Mouse (Mus musculus) right cerebral cortex, adult 2 months (tissue): ENCODE data around the gene Spo11.

Source experiments
- DNase-seq, 2 experiments: peaks; one replicate each; pipeline ENCODE4 v3.0.0; 2021 to 2022; ENCODE audit warnings: low spot score in 2 of 2

Spo11 gene

DNA sequence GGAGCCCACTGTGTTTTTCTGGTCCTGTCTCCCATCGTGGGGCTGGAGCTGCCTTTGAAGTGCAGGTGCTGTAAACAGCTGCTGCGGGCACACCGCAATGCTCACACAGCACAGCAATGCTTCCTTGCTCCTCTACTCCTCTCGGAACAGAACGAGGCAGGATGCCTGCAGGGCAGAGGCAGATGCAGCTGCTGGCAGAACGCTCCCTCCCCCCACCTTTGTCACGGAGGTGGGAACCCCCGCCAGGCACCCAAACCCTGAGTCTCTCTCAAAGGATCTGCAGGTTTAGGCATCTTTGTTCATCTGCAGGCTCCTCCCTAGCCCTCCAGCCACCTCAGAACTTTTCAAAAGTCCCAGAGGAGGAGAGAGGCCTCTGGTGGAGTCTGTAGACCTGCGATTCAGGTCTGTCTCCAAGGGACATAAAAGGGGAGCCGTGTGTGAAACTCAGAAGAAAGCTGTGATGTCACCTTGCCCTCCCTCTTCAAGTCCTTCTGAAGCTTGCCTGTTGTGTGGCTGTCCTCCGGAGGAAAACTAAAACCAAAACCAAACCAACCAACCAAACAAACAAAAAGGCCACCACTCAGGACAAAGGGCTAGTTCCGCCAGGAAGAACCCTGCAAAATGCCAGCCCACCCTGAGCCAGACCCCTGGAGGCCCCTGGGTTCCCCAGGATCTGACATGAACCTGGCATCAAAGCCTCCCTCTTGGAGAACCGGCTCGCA is at the start of gene Spo11:
Gene Spo11 (plus strand): TSS at position 292 of the 722 bp plus-strand sequence.
- DNase-seq: no peak

- DNase-seq: no peak
Measured at GRCm38 (mm10) chr2:172929905-172930436, 47.5 kb upstream of the Spo11 start.

DNA sequence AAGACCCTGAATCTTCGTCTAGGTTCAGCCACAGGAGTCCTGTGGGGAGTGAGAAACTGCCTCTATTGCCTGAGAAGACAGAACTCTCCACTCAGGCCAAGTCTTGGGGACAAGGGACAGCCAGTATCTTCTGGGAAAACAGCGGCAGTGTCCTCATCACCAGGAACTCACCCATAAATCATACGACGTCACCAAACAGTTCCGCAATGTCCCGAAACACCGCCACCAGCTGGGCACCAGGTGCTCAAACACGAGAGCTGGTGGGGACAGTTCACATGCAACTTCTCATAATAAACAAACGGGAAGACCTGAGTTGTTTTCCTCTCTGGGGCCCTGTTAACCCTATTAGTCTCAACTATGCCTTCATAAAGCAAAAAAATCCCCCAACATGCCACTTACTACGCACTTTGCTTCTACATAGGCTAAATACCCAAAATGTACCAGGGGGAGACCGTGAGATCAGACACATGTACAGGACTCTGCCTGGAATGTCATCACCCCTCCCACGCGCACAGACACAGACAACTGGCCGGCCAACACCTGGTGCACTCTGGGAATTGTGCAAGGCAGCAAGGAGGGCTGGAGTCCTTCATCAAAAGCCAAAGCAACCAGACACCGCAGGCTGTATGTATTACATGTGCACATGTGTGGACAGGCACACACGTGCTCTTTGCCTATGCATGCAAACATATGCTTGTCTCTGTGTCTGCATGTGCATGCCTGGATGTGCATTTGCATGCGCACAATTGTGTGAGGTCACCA is 46.2 kb upstream of the Spo11 start:
- DNase-seq: no peak

- no peak for DNase-seq
Measured at GRCm38 (mm10) chr2:172933631-172934419, 43.7 kb upstream of the Spo11 start.

- no peak for DNase-seq
Measured at GRCm38 (mm10) chr2:172934420-172934788, 43.1 kb upstream of the Spo11 start.

GRCm38 (mm10) chr2:172934891-172935740 is 42.4 kb upstream of the Spo11 start:
- DNase-seq: no peak

GRCm38 (mm10) chr2:172935776-172936562 is 41.5 kb upstream of the Spo11 start:
- DNase-seq: no peak

DNA sequence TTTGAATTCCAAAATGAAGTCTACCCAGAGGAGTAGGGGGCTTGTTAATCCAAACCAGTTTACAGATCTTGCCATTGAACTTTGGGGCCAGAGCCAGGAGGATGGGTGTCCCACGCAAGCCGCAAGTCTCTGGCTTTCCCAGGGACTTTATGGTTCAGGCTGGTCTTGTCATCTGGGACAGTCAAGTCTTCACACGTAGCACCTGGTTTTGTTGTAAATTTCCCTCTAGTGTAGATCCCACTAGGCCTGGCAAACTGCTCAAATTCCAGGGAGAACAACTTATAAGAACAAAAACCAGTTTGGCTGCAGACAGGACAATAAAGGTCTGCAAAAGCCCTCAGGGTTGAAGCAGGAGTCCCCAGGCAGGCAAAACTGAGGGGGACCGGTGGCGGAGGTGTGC is 40.7 kb upstream of the Spo11 start:
- DNase-seq: no peak

DNA sequence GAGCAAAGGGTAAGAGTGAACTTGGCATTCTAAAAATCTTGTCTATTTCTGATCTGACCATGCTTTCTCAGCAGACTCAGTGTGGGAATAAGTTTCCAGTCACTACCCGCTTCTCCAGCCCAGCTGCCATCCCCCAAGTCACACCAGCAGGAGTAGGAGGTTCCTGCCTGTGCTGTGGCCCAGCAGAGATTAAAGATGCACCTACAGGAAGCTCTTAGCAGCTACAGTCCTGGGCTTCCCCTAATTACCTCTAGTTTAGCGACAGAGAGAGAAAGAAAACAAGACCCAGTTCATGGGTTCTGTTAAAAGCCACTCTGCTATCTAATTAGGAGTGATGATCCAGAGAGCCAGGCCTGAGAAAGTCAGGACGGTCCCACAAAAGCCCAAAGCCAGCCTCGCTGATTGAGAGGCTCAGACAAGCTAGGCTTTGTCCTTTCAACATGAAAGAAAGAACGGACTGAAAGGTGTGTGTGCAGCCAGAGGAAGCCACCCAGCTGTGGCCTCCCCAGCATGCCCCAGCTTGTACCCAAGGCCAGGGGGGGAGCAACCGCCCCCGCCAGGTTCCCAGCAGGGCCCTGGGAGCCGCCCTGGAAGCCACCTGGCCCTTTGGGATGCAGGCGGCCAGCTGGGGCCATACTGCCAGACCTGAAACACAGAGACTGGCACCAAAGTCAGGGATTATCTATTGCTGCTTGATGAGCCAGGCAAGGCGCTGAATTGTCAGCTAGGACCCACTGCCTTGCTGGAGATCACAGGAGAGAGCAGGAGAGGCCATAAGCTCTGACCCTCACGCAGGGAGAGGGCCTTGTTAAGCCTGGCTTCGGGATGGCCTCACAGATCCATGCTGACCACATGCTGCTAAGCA is 39.9 kb upstream of the Spo11 start:
- DNase-seq: no peak

DNA sequence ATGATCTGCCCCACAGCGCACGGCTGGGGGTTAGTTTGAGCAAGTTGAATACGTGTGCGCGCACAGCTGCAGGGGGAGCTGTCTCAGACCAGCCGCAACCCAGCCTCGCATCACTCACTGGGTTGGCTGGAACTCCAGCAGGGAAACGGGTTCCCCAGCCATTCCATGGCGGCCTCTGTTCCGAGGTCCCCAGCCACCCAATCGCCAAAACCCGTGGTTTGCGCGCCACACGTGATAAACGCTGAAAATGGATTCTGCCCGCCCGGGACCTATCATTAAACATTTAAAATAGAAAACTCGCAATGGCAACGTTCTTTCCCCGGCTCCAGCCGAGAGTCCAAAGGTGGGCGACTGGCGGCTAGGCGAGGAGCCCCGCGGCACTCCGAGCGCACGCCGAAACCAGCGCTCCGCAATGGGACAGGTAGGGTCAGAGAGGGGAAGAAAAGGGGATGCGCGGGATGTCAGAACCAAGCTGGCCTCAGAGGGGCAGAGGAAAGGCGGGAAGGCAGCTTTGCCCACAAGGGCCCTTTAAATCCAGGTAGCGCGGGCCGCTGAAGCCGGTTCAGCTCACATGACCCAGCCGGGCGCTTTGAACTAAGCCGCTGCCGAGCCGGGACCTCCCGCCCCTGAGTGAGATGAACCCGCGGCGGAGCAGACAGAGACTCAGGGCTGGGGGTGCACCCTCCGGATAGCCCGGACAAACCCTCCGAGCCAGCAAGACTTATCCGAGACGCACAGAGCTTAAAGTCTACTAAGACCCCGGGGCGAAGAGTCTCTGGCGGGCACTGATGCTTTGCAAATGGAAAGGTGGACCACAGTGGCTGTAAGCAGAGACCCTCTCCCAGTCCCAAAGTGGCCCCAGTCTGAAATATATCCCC is 38.5 kb upstream of the Spo11 start:
- no peak for DNase-seq

DNA sequence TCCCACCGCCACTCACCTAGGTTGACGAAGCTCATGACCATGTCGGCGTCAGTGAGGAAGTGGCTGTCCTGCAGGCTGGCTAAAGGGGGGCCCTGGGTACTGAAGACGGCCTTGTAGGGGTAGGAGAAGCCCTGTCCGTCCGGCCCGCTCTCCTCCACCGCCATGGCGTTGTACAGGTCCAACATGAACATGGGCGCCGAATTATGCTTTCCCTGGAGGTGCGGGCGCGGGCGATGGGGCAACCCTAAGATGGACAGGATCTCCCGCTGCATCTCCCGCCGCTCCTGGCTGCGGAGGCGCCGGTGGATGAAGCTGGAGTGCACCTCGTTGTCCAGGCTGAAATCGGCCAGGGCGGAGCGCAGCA is 37.9 kb upstream of the Spo11 start:
- no peak for DNase-seq

- peak; percentile 44 to 51 for DNase-seq
Measured at GRCm38 (mm10) chr2:172940003-172940798, 37.3 kb upstream of the Spo11 start, which contains the start of gene Bmp7. TSS of gene Bmp7 (minus strand) at chr2:172940321.

DNA sequence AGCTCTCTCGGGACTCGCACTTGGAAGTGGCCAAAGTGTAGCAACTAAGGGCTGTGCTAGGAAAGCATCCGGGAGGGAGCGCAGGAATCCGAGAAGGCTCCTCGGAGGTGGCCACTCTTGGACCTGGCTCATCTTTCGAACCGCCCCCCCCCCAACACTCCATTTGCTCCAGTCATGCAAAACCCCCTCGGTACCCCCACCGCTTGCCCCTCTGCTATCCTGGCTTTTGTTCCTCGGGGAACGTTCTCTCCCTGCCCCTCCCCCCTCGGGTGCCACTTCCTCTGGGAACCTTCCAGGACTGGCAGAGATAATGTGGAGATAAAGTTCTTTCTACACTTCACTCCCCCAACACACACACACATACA is 36.7 kb upstream of the Spo11 start:
- DNase-seq: no peak

GRCm38 (mm10) chr2:172949051-172949450 is 28.4 kb upstream of the Spo11 start:
- DNase-seq: no peak

DNA sequence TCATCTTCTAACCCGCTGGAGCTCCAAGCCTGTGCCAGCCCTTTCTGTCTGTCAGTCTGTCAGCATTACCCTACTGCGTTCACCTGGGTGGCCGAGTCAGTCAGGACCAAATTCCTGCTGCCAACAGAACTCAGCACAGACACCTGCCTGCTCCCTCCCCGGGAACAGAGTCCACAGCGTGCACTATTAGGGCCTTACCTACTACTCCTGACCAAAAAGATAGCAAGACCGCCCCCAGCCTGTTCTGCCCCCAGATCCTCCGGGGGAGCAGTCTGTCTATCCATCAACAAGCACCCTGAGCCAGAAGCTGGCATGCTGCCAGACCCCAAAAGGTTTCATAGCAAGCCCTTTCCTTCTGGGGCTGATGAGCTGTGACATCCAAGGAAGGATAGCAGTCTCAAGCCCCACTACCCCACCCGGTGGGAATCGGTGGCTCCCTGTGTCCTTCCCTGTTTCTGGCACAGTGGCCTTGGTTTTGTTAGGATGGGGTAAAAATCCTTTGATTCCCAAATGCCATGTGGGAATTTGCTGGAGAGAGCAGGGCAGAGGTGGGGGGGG is 27.3 kb upstream of the Spo11 start:
- no peak for DNase-seq

DNA sequence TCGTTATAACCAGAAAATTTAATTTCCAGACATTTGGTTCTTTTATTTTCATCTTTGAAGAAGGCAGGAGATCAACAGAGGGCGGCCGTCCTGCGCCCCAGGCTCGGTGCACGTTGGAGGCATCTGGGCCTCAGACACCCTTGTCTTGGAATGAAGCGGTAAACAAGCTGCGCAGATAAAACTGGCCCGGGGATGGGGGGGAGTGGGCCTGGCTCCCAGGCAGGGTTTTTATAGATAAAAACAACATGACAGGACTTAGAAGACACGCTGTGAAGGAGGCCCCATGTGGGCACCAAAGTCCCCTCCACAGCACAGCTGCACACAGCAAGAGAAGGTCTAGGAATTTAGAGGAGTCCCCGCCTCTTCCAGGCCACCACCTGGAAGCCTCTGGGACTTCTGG is 26.8 kb upstream of the Spo11 start:
- DNase-seq: no peak

- DNase-seq: no peak
Measured at GRCm38 (mm10) chr2:172951976-172952375, 25.5 kb upstream of the Spo11 start.
